Mouse (Mus musculus) G1E (cell line): ENCODE measurements around the gene Ubap2l.

ENCODE experiments used
- CTCF ChIP-seq: IDR thresholded peaks from 2 replicates; pipeline ENCODE4 v1.5.1; 2012; ENCODE audit warnings: low read depth, low read length, inconsistent platforms, mixed read lengths
- GATA1 ChIP-seq: IDR thresholded peaks from 2 replicates; pipeline ENCODE4 v1.6.1; 2012; ENCODE audit warnings: borderline replicate concordance, low read length, inconsistent platforms, mixed read lengths
- POLR2AphosphoS5 ChIP-seq: IDR thresholded peaks from 2 replicates; pipeline ENCODE4 v1.6.1; 2012; ENCODE audit warnings: low read depth, low read length, inconsistent platforms; ENCODE audit not compliant: insufficient replicate concordance
- TAL1 ChIP-seq: conservative IDR thresholded peaks from 2 replicates; pipeline ENCODE4 v1.6.1; 2012; ENCODE audit warnings: low read depth, low read length, inconsistent platforms, mixed read lengths

GRCm38 (mm10) chr3:90083034-90083433 is 30.6 kb upstream of the Ubap2l start:
- TF ChIP-seq POLR2AphosphoS5 (no peak), CTCF (no peak), GATA1 (no peak), TAL1 (no peak)
